Mouse (Mus musculus) heart, adult 2 months (tissue): Measurements from ENCODE around the gene Pgpep1l. TPM values are rescaled to one million over a fixed set of nuclear protein-coding genes. Genes with fewer than 3 reads are reported as not detected.

Experiments used
- DNase-seq, 2 experiments: peaks; one replicate each; pipeline ENCODE4 v3.0.0; 2021
- H3K27ac ChIP-seq: fragments of 200-600 bp; 2 replicates; pipeline ENCODE4 v1.8.1; 2022
- H3K27me3 ChIP-seq: fragments of 200-500 bp; 2 replicates; pipeline ENCODE4 v1.6.1; 2012; ENCODE audit warnings: mild to moderate bottlenecking, low read length, inconsistent platforms, mixed read lengths; ENCODE audit not compliant: control insufficient read depth, insufficient read depth
- H3K36me3 ChIP-seq: fragments of 200-500 bp; 2 replicates; pipeline ENCODE4 v1.6.1; 2012; ENCODE audit warnings: low read length, inconsistent platforms; ENCODE audit not compliant: control insufficient read depth, insufficient read depth
- H3K4me1 ChIP-seq: fragments of 200-500 bp; 2 replicates; pipeline ENCODE4 v1.6.1; 2011; ENCODE audit warnings: low read length; ENCODE audit not compliant: control insufficient read depth, insufficient read depth
- H3K4me3 ChIP-seq: fragments of 200-600 bp; 2 replicates; pipeline ENCODE4 v1.8.1; 2022
- H3K79me2 ChIP-seq: fragments of 200-500 bp; replicated peaks from 2 replicates; pipeline ENCODE4 v1.6.1; 2012; ENCODE audit warnings: mild to moderate bottlenecking, inconsistent platforms, low read length, moderate library complexity, mixed read lengths; ENCODE audit not compliant: control insufficient read depth, insufficient read depth
- H3K9ac ChIP-seq: fragments of 200-500 bp; 2 replicates; pipeline ENCODE4 v1.6.1; 2012; ENCODE audit warnings: low read depth, mild to moderate bottlenecking, control low read depth, inconsistent platforms, low read length, mixed read lengths
- CTCF ChIP-seq: fragments of 200-600 bp; IDR thresholded peaks from 2 replicates; pipeline ENCODE4 v1.8.1; 2022; ENCODE audit warnings: antibody characterized with exemption, mild to moderate bottlenecking, moderate library complexity
- EP300 ChIP-seq: fragments of 200-500 bp; IDR thresholded peaks from 2 replicates; pipeline ENCODE4 v1.6.1; 2011; ENCODE audit warnings: low read depth, low read length, control low read depth; ENCODE audit not compliant: insufficient read depth
- POLR2A ChIP-seq: fragments of 200-500 bp; IDR thresholded peaks from 2 replicates; pipeline ENCODE4 v1.6.1; 2011; ENCODE audit warnings: mild to moderate bottlenecking, low read depth, low read length, control low read depth; ENCODE audit not compliant: insufficient read depth
- WGBS: fragments of 180-500 bp; shearing (Covaris S2); methylation state at CpG from one replicate; pipeline ENCODE4 v1.1.7; 2018; 5-methylcytosine and 5-hydroxymethylcytosine counted together
- intact Hi-C: fragments of 180-260 bp; cut with DNase I; formaldehyde crosslinking; loops from one replicate; pipeline ENCODE4 v1.15.1; 2025
- polyA plus RNA-seq: library from polyadenylated mRNA; depleted of rRNA; stranded (reverse); fragments of >200 nt; gene quantifications from 2 replicates; pipeline ENCODE4 v1.2.3, GENCODE M21; 2012
- total RNA-seq, 2 experiments: library from RNA; stranded (reverse); gene quantifications; 2 replicates each; pipeline ENCODE4 v1.2.3; 2021

Pgpep1l gene
- total and polyA plus RNA-seq, 3 experiments, result 0.12 TPM; not detected in 2

- Histone ChIP-seq H3K9ac (no peak overlapping the region), H3K4me1 (peaks cover 5% of the 10 kb centered on the region), H3K27ac (no peak overlapping the region), H3K79me2 (no peaks in the 10 kb centered on the region), H3K27me3 (no peaks in the 10 kb centered on the region), H3K36me3 (no peaks in the 10 kb centered on the region), H3K4me3 (no peak overlapping the region)
- TF ChIP-seq POLR2A, result no peak
- DNase-seq, result no peak
- intact Hi-C loops, result loop anchor here (5.0 kb wide), 2 partner anchors 35 to 40 kb away; no protein-coding TSS in a partner anchor
- WGBS, result 68% methylated on average over 8 of the region's 8 CpGs
These were observed 1.3 kb downstream of the Pgpep1l start for GRCm38 (mm10) chr7:68262612-68263200.

- H3K36me3 ChIP-seq, result no peaks in the 10 kb centered on the region
- 76% methylated on average over 6 of the region's 6 CpGs for WGBS
- H3K4me3 ChIP-seq, result no peak overlapping the region
- no peak overlapping the region for H3K27ac ChIP-seq
- H3K27me3 ChIP-seq, result no peaks in the 10 kb centered on the region
- no peak for TF ChIP-seq CTCF
- no peak for TF ChIP-seq EP300
- TF ChIP-seq POLR2A, result no peak
- intact Hi-C loops, result loop anchor here (5.0 kb wide), 2 partner anchors 32 to 43 kb away; no protein-coding TSS in a partner anchor
- no peaks in the 10 kb centered on the region for H3K79me2 ChIP-seq
- H3K4me1 ChIP-seq, result peaks cover 3% of the 10 kb centered on the region
- H3K9ac ChIP-seq, result no peak overlapping the region
- DNase-seq, result no peak
These were observed 4.4 kb downstream of the Pgpep1l start for GRCm38 (mm10) chr7:68259523-68260081.

- DNase-seq, result no peak
- WGBS, result 69% methylated on average over 17 of the region's 17 CpGs
- Histone ChIP-seq H3K79me2 (no peaks in the 10 kb centered on the region), H3K27ac (no peak overlapping the region), H3K4me3 (no peak overlapping the region), H3K4me1 (peaks cover 2% of the 10 kb centered on the region), H3K9ac (no peak overlapping the region), H3K36me3 (no peaks in the 10 kb centered on the region), H3K27me3 (no peaks in the 10 kb centered on the region)
- intact Hi-C loops, result no loop called here
- TF ChIP-seq EP300 (no peak), CTCF (no peak), POLR2A (no peak)
These were observed 5.5 kb downstream of the Pgpep1l start for GRCm38 (mm10) chr7:68258326-68259150.

- H3K4me3 ChIP-seq, result no peak overlapping the region
- intact Hi-C loops, result no loop called here
- TF ChIP-seq POLR2A (no peak), CTCF (no peak), EP300 (no peak)
- WGBS, result 71% methylated on average over 2 of the region's 2 CpGs
- H3K27me3 ChIP-seq, result no peaks in the 10 kb centered on the region
- no peak for DNase-seq
- no peaks in the 10 kb centered on the region for H3K36me3 ChIP-seq
- H3K4me1 ChIP-seq, result no peaks in the 10 kb centered on the region
- no peak overlapping the region for H3K9ac ChIP-seq
- H3K27ac ChIP-seq, result no peak overlapping the region
- H3K79me2 ChIP-seq, result no peaks in the 10 kb centered on the region
These were observed 6.3 kb downstream of the Pgpep1l start for GRCm38 (mm10) chr7:68257767-68258166.

- intact Hi-C loops, result loop anchor here (5.0 kb wide), 1 partner anchor 44 kb away; no protein-coding TSS in a partner anchor
- H3K9ac ChIP-seq, result no peak overlapping the region
- H3K79me2 ChIP-seq, result no peaks in the 10 kb centered on the region
- H3K27me3 ChIP-seq, result no peaks in the 10 kb centered on the region
- no peaks in the 10 kb centered on the region for H3K4me1 ChIP-seq
- no peak for DNase-seq
- H3K27ac ChIP-seq, result no peak overlapping the region
- H3K4me3 ChIP-seq, result no peak overlapping the region
- TF ChIP-seq EP300 (no peak), CTCF (no peak), POLR2A (no peak)
- 83% methylated on average over 3 of the region's 3 CpGs for WGBS
- no peaks in the 10 kb centered on the region for H3K36me3 ChIP-seq
These were observed 13.1 kb downstream of the Pgpep1l start for GRCm38 (mm10) chr7:68250902-68251301.

DNA sequence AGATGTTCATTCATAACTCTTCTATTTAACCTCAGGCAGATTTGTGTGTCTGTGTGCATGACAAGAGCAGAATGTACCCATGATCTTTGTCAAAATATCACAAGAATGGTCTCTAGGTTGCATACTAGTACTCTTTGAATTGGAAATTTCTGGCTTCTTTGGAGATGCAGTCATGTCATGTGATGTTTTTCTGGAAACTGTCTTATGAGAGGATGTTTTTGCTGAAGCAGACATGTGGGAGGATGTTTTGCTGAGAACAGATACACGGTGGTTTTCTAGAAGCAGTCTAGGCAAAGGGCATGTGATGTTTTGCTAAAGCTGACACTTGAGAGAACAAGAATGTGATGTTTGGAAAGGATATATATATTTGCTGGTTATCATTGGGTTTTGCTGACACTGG is 13.6 kb downstream of the Pgpep1l start:
- Histone ChIP-seq H3K4me3 (no peak overlapping the region), H3K9ac (no peak overlapping the region), H3K4me1 (no peaks in the 10 kb centered on the region), H3K79me2 (no peaks in the 10 kb centered on the region), H3K36me3 (no peaks in the 10 kb centered on the region), H3K27ac (no peak overlapping the region), H3K27me3 (no peaks in the 10 kb centered on the region)
- DNase-seq, result no peak
- intact Hi-C loops, result loop anchor here (5.0 kb wide), 1 partner anchor 43 kb away; no protein-coding TSS in a partner anchor
- 40% methylated on average over 1 of the region's 1 CpGs for WGBS
- TF ChIP-seq CTCF (no peak), POLR2A (no peak), EP300 (no peak)
